Mouse (Mus musculus) G1E-ER4 (cell line): ENCODE measurements around the gene Eif4e. TPM values are rescaled to one million over a fixed set of nuclear protein-coding genes. Genes with fewer than 3 reads are reported as not detected.

Experiments
- GATA1 ChIP-seq: IDR thresholded peaks from one replicate; pipeline ENCODE4 v1.8.0; 2012; ENCODE audit warnings: low read length, inconsistent platforms
- polyA plus RNA-seq: library from polyadenylated mRNA; stranded (reverse); fragments of >175 nt; gene quantifications from 2 replicates; pipeline ENCODE4 v1.2.3, GENCODE M21; 2012

Eif4e gene
- polyA plus RNA-seq = 7.1 and 8.3 TPM in 2 replicates

GRCm38 (mm10) chr3:138526073-138526915 lies at the start of gene Eif4e:
TSS of gene Eif4e (plus strand) at chr3:138526179.
- TF ChIP-seq GATA1 = no peak

DNA sequence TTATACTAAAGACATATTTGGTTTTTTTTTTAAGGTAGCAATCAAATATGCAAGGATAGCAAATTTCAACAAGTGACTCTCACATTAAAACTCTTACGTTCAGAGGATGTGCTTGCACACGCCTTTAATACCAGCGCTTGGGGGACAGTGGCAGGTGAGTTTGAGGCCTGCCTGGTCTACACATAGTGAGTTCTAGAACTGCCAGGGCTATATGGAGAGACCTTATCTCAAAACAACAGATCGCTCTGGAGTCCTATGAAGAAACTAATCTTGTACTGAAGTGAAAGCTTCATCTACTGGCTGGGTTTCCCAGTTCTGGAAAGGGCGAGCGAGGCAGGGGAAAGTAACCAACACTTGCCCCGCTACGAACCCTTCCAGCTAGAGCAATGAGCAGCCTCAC lies 46.5 kb upstream of the Eif4e start:
- TF ChIP-seq GATA1 = no peak

DNA sequence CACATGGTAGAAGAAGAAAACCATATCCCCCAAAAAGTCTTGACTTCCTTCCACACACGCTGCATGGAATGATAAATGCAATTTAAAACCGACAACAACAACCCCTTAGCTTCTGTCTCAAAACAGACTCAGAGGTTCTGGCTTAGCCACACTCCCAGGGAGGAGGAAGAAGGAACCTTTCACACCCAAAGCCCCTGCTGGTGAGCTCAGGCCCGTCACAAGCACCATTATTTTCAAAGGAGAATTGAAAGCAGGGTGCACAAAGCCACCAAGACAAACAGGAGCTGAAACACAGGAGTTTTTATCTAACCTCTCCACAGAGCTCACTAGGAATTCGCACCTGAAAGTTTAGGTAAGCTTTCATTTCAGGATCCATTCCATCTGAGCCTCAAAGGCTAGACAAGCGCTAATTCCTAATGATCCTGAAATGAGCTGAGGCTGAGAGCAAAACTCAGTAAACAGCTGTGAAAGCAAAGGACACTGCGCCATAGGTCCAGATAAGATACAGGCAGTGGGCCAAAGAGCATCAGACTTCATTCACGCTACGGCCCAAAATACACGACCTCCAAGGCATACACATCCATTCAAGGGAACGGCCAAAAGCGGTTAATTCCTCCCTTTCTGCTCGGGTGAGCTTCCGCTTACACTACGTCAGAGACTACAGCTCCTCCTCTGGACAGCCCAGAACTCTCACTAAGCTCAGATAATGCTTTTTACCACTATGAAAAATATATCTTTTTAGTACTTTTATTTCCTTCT lies 44.3 kb upstream of the Eif4e start:
- TF ChIP-seq GATA1 = no peak

DNA sequence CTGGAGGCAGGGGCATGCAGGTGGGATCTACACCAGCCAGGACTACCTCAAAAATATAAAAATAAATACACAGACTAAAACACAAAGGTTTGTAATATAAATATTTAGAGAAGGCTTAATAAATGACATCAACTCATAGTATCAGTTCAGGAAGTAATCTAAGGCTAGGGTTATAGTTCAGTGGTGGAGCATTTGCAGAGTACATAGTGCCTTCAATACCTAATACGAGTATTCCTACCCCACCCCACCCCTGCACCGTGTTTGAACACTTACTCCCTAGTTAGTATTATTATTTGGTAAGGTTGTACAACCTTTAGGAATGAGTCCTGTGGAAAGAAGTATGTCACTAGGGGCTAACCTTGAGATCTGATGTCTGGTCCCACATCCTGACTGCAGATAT lies 42.7 kb upstream of the Eif4e start:
- no peak for TF ChIP-seq GATA1

- no peak for TF ChIP-seq GATA1
Measured at GRCm38 (mm10) chr3:138488584-138489326, 37.2 kb upstream of the Eif4e start.

DNA sequence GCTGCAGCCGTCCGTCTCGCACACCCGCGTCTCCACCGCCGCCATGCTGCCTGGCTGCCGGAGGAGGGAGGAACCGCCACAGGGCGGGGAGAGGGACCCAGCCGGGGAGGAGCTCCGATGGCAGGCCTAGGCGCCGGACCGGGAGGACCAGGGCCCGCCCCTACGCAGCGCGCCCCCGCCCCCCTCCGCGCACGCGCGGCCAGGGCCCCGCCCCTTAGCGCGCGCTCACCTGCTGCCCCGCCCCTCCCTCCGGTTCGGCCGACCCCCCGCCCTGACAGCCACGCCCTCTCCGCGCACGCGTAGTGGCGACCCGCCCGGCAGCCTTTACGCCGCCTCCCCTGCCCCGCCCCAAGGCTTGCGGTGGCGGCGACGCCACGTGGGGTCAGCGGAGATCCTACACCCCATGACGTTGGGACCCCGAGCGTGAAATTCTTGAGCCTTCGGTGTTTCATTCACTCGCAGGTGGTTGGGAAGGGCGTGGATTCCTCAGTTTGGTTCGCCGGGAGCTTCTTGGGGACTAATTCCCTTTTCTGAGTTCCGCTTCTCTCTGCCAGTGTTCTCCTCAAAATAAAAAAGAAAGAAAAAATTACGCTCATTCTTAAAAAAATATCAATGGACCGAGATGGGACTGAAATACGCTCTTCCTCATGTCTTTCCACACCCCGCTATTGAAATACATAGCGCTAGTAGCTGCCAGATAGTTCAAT lies 36.5 kb upstream of the Eif4e start, which contains the start of gene Metap1:
Metap1 (minus strand) TSS at position 189 of the 707 bp plus-strand sequence.
- TF ChIP-seq GATA1 = no peak

DNA sequence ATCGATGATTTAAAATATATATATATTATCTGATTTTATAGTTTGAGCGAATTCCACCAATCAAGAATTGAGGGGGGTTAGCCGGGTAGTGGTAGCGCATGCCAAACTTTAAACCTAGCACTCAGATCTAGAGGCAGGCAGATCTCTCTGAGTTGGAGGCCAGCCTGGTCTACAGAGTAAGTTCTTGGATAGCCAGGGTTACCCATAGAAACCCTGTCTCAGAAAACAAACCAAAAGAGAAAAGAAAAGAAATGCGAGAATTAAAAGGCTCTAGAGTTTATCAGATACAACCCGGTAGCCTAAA lies 36.0 kb upstream of the Eif4e start:
- no peak for TF ChIP-seq GATA1

DNA sequence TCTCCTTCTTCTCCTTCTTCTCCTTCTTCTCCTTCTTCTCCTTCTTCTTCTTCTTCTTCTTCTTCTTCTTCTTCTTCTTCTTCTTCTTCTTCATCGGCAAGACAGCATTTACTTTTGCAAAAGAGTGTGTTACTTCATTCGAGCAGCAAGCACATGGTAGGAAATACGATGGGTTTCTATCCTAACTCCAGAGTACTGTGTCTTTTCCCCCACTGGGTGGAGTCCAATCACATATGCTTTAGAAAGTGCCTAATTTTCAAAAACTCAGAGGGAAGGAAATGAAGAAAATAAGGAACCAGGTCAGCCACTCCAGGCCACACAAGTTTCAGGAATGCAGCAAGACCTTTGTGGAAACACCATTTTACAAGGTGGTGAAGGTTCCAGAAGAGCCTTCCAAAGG lies 32.3 kb upstream of the Eif4e start:
- TF ChIP-seq GATA1 = no peak

DNA sequence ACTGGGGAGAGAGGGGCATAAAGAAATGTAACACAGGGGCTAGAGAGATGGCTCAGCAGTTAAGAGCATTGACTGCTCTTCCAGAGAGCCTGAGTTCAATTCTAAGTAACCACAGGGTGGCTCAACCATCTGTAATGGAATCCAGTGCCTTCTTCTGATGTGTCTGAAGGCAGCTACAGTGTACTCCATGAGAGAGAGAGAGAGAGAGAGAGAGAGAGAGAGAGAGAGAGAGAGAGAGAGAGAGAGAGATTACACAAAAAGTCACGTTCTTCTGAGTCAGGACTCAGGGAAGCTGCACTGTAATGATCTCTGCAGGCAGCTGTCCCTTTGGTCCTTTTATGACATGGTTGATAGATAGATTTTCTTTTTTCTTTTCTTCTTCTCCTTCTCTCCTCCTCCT lies 31.4 kb upstream of the Eif4e start:
- TF ChIP-seq GATA1 = no peak

GRCm38 (mm10) chr3:138495166-138496145 lies 30.5 kb upstream of the Eif4e start:
- no peak for TF ChIP-seq GATA1

DNA sequence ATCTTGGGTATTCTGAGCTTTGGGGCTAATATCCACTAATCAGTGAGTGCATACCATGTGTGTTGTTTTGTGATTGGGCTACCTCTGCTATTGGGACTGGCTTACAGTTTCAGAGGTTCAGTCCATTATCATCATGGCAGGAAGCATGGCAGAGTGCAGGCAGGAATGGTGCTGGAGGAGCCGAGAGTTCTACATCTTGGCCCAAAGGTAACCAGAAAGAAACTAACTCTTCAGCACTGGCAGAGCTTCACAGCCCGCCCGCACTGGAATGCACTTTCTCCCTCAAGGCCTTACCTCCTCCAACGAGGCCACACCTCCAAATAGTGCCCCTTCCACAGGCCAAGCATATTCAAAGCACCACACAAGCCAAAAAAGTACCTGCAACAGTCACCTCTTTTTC lies 27.2 kb upstream of the Eif4e start:
- no peak for TF ChIP-seq GATA1

DNA sequence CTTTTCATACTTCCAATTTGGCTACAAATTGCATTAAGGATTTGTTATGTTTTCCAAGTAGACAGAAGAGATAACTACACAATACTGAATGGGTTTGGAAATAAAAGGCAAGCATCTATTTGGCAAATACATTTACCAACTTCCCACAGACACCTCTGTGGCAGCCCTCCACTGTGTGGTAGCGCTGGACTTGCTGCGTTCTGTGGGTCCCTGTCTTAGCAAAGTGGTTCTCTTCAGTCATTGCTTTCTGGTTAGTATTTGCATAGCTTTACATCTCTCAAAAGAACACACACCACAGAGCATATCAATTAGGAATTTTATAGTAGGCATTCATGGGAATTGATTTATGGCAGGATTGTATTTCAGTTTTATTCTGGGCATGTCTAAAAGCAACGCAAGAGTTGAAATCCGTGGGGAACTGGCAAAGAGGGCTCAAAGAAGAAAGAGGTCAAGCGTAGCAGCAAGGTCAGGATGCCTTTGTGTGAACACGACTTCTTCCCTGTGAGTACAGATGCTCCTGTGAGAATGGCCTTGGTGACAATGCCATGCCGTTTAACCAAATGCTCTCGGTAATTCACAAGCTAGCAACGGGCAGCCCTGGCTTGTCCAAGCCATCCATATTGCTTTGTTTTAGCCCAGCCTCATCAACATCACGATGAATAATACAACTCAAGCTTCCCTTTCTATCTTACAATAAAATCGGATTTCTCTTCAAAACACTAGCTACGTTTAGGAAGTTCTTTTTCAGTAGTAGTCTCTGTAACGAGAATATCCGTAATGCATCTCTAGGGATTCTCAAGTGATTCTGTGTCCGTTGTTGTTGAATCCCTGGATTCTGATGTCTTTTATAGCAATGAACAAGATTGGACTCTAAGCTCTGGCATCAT lies 25.9 kb upstream of the Eif4e start:
- no peak for TF ChIP-seq GATA1

DNA sequence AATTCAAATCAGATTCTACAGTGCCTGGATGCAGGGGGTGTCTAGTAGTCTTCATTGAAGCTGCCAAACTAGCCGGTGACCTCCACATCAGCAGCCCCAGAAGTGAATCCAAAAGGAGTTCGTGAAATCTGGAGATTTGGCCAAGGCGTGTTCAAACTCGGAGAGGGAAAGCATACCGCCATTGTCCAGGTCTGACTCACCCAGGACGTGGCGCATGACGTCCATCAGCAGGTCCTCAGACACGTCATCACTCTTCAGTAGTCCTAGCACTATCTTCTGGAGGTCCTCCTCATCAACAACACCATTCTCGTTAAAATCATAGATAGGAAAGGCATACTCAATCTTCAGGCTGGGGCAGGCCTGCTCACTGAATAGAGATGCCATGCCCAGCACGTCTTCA lies 22.2 kb upstream of the Eif4e start:
- no peak for TF ChIP-seq GATA1
